Mouse (Mus musculus) c-Kit-positive CD71-positive TER-119-negative erythroid progenitor cells, embryonic 14.5 days (primary cell): ENCODE results near the gene Eef1g.
"Not testable (repeated sequence)": the region's sequence is repeated elsewhere in the genome, so short reads cannot be mapped to it uniquely, and the experiment has no call there.

Experiments used
- DNase-seq: peaks from one replicate; pipeline ENCODE4 v3.0.0-alpha.2; 2013; ENCODE audit warnings: low read depth

The Eef1g gene

DNA sequence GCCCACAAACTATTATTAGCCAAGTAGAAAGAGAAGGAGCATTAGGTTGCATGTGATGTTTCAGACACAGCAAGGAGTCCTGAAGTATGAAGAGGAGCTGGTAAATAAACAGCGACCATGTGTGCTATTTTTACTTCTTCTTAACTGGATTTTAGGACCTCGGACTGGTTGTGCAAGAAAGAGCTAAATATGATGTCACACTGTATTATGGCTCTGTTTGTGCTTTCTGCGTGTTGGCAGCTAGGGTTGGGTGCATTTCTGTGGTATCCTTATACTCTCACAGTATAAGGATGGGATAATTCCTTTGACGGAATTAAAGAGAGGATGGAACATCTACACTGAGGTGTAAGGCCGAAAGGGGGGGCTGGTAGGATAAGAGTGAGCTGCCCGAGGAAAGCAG is 21.6 kb upstream of the Eef1g start:
- no peak for DNase-seq

DNA sequence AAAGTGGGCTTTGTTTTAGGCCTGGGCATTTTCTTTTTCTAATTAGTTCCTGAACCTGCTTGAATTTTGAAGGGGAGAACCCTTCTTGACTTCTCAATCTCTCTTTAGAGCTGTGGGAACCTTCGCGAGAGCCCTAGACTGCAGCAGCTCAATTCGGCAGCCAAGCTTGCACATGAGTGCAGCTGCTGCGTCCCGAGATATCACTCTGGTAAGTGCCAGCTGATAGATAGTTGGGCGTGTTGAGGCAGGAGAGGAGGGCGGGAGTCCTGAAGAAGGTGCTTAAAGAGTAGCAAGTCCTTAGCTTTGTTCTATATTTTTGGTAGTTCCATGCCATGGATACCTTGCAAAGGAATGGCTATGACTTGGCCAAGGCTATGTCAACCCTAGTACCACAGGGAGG is 19.9 kb upstream of the Eef1g start:
- no peak for DNase-seq

DNA sequence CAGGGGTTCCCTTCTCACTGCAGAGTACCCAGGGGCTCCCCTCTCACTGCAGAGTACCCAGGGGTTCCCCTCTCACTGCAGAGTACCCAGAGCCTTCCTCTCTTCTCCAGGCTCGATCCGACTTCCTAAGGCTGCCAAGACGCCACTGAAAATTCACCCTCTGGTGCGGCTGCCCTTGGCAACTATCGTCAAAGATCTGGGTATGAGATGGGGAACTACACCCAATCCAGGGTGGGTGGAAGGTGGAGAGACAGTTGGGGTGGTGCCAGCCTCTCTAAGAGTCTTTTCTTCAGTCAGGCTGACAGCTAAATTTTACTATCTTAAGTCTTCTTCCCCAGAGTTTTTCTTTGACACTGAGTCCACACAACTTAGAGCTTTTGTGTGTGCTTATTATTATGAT is 16.7 kb upstream of the Eef1g start:
- no peak for DNase-seq

DNA sequence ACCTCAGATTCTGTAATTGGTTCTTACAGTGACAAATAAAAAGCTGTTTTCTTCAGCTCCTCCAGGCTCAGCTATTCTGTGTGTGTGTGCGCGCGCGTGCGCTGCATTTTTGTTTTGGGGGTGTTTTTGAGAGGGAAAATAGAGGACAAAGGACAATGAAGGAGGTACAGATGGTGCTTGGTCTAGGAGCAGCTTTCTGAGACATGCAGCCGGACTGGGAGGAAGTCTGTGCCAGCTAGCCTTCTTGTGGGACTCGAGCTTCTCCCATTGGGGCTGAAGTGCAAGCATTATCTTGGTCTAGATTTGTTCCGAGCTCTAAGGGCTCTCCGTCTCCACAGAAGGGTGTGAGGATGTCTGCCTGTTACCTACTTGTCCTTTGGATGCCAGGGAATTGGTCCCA is 14.6 kb upstream of the Eef1g start:
- no peak for DNase-seq

DNA sequence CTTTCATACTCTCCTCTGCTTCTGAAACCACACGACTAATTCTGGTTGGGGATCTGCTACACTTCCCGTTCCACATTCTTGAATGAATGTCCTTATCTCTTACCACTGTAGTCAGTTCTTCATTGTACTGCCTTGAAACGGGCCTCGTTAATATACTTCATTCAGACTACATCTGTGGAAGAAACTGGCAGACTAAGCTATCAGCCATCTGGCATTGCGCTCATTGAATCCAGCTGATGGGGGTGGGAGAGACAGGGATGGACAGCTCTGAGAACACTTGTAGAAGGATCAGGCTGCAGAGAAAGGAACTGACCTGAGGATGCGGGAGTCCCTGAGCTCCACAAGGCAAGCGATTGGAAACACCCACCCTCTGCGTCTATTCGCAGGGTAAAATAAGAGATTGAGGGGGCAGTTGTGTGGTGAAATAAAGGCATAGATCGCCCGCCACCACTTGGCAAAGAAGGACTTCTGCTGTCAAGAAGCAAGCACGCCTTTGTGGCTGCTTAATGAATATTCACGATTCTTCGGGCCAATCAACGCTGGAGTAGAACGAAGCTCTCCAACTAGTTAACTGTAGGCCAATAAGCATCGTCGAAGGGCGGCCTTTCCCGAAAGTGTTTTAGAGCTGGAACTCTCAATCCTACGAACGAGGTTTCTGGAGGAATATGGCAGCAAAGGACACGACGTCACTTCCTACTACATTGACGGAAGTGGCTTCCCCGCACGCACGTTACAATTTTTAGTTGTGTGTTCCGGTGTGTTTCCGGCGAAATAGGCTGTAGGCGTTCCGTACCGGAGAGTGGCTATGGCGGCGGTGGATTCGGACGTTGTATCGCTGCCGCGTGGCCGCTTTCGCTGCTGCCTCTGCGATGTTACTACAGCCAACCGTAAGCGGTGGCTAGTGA is 13.5 kb upstream of the Eef1g start, which contains the start of gene Tut1:
TSS of gene Tut1 (plus strand) at position 713 of the 905 bp plus-strand sequence.
- DNase-seq = peak; percentile 97

DNA sequence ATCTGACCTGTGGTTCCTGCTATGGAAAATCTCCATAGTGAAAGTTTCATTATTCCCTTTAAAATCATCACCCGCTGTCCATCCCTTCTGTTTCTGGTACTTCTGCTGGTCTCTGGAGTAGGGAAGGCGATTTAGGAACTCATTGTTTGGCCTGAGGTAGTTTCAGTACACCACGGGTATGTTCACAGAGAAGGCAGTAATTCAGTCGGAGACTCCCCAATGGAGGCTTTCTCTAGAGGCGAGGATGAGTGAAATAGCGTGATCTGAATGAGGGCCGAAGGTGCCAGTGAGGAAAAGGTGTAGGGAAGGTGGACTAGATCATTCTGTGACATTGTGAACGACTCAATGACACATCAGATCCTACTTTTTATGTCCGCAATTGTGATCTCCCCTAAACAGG is 12.7 kb upstream of the Eef1g start:
- DNase-seq = peak; percentile 27

DNA sequence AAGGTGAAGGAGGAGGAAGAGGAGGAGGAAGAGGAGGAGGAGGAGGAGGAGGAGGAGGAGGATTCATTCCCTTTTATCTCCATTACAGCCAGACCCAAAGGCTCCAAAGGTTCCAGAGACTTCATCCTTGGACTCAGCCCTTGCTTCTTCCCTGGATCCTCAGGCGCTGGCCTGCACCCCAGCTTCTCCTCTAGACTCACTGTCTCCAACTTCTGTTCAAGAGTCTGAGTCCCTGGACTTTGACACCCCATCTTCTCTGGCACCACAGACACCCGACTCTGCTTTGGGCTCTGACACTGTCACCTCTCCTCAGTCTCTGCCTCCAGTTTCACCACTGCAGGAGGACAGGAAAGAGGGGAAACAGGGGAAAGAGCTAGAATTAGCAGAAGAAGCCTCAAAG is 4.6 kb upstream of the Eef1g start:
- no peak for DNase-seq

DNA sequence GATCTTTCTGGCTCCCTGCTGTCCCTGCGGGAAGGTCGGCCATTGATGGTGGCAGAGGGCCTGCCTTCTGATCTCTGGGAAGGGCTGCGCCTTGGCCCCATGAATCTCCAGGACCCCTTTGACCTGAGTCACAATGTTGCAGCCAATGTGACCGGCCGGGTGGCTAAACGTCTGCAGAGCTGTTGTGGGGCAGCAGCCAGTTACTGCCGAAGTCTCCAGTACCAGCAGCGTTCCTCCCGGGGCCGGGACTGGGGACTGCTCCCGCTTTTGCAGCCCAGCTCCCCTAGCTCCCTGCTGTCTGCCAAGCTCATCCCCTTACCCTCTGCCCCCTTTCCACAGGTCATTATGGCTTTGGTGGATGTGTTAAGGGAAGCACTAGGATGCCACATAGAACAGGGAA is 1.8 kb upstream of the Eef1g start:
- DNase-seq = no peak

DNA sequence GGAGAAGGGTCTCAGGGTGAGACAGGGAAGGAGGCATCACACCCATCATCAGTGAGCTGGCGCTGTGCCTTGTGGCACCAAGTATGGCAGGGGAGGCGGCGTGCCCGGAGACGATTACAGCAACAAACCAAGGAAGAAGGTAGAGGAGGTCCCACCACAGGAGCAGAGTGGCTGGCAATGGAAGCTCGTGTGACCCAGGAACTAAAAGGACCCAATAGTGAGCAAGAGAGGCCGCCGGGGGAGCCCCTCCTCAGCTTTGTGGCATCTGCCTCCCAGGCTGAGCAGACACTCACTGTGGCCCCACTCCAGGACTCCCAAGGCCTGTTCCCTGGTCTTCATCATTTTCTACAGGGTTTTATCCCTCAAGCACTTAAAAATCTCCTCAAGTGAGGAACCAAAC is 1.1 kb upstream of the Eef1g start:
- DNase-seq = no peak

DNA sequence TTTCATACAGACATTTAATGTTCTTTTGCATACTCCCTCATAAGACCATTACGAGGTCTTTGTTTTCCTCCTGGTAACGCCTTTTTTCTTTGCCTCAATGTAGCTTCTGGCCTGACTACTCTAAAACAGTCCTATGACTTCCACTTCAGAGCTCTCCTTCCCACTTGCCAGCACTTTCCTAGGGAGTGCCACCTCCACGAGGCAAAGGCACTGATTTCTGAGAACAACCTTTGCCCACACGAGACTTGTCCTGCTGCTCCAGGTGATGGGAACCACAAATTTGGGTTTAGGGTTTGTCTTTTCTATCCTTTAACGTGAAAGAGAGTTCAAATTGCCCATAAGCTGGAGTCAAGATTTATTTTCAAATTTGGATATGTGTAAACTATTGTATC is 647 bp upstream of the Eef1g start:
- no peak for DNase-seq

DNA sequence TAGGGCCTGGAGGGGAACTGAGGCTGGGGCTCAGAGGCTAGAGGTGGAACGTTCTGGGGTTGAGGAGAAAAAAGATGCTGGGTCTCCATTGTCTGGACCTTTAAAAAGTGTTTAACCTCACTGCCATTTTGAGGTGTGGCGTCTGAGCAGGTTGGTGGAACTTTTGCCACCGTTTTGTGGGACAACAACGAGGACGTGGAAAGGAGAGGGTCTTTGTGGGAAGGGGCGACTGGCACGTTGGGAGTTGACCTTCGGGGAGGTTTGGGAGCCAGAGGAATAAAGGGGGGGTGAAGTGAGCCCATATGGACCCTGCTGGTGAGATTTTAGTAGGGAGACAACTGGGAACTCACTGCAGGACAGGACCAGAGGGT is 517 bp downstream of the Eef1g start:
- no peak for DNase-seq

DNA sequence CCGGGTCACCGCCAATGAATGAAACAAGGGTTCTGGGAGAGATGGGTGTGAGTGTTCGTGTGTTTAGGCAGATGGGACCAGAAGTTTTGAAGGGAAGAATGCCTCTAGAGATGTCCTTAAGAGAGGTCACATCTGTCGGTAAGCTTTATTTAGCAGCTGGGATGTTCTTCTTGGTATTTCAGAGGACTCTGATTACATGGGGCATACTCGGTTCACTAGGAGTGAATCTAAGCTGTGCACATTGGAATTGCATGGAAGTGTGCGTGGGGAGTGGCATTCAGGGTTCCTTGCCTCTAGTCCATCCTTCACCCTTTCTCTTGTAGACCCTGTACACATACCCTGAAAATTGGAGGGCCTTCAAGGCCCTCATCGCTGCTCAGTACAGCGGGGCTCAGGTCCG is 1.1 kb downstream of the Eef1g start:
- DNase-seq = no peak

DNA sequence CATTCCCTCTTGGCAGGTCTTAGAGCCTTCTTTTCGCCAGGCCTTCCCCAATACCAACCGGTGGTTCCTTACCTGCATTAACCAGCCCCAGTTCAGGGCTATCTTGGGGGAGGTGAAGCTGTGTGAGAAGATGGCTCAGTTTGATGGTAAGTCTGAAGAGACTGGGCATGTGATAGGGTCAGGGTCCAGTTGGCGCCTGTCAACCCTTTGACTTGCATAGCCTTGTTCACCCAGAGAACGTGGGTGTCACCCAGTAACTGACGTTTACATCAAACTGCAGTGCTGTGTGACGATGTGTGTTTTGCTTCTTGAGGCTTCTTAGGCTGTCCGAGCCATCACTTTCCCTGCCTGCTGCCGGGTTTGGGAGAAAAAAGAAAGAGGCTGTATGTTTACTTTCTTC is 5.7 kb downstream of the Eef1g start:
- DNase-seq = not testable (repeated sequence)

DNA sequence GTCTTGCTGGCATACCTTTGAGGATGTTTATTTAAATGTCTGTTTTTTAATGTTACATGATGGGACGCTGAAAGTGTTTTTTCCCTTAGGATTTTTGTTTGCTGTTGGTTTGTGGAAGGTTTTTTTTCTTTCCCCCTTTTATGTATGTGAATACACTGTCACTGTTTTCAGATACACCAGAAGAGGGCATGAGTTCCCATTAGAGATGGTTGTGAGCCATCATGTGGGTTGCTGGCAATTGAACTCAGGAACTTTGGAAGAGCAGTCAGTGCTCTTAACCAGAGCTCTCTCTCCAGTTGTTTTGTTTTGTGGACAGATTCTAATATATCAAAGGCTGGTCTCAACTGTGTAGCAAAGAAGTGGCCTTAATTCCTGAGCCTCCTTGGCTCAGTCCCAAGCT is 7.8 kb downstream of the Eef1g start:
- no peak for DNase-seq

DNA sequence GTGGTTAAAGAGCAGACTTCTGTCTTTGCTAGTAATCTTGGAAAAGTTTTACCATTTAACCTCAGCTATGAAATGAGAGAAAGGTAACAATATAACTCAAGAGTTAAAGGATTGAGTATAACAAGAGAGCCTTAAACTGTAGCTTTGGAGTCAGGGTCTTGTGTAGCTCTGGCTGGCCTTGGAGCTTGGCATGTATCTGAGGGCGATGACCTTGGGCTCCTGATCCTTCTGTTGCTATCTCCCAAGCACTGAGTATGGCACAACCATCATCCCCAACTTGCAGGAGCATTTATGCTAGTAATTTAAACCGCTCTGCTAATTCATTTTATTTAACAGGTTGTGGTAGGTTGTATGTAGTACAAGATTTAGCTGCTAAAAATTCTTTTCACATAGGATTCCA is 8.7 kb downstream of the Eef1g start:
- DNase-seq = no peak

DNA sequence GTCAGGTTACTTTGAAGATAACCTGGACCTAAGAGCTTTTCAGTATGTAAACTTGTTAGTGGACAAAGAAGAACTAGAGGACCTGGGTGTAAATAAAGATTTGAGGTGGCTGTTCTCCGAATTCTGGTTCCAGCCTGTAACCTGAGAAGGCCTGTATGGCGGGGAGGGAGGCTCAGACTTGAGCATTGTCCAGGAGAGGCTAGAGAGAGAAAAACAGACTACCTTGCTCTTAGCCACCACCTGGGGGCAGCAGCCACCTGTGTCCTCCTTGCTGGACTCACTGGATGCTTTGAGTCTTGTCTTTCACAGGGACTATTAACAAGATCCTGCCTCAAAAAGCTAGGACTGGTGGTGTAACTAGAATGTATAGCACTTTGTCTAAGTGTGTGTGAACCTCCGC is 9.7 kb downstream of the Eef1g start:
- peak; percentile 40 for DNase-seq

DNA sequence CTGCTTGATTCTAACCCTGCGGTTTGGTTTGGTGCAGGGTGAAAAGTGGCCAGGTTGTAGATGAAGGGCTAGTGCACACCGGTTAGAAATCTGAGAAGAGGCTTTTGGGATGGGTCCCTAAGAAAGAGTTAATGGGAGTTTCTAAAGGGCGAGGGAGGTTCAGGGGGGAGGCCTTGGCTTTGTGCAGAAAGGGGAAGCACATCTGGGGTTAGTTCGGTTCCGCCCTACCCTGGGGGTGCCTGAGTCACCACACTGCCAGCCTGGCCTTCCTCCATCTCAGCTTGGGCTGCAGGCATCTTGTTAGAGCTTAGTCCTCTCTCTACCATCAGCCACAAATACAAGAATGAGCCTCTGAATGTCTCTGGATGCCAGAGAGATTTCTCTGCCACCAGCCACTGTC is 13.9 kb downstream of the Eef1g start:
- no peak for DNase-seq

DNA sequence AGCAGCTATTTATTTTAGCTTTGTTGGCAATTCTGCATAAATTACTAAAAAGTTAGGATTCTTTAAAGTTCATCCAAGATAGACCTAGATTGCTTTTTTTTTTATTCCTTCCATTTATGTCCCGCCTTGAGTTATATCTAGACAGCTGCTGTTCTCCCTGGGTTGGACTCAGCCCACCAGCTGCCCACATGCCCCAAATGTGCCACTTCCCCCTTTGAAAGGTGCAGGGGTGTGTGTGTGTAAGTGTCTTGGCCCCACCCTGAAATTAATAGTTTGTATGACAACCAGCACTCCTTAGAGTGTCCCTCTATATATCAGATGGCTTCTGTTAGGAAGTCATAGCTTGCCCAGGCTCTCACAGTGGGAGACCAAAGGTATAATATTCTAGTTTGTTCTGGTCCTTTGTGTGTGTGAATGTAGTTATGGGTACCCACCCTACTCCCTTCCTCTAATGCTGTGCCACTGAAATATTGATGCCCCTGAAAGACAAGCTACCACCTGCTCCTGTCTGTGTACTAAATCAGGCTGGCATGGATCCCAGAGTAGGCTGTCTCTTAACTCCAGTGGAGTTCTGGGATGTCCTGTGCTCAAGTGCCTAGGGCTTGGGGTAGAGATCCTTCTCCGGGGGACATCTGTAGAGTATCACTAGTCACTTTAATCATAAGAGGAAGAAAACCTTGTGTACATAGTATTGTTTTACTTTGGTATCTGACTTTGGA is 14.8 kb downstream of the Eef1g start:
- DNase-seq = no peak

DNA sequence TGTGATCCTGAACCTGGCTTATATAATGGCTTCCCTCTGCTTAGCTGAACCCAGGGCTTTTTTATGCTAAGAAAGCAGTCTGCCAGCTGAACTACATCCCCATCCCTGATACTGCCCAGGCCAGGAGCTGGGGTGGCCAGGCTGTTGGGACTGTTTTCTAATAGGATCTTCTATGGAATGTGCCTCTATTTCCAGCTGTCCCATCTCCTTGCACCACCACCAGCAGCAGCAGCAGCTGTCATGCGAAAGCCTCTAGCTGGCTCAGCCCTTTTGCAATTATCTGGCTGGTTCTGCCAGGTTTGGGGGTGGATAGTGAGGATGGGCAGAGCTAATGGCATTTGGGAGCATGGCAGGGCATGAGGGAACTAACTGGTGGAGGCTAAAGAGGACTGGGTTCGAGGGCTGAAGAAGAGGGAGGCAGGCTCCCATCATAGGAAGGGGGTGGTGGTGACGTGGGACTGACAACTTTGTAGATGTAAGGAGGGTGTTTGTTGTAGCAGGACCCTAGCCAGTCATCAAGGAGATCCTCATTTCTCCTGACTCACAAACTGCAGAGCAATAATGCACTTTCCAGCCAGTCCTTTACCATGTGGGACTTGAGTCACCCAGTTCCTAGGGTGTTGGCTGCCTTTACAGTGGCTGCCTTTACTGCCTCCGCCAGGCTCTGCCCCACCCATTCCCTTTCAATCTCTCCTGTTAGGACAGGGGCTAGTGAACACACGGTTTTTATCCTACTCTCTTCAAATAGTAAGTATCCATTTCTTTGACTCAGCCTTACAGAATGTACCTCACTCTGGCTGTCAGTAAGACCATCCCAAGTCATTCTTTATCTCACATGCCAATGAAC is 15.7 kb downstream of the Eef1g start:
- DNase-seq = no peak

DNA sequence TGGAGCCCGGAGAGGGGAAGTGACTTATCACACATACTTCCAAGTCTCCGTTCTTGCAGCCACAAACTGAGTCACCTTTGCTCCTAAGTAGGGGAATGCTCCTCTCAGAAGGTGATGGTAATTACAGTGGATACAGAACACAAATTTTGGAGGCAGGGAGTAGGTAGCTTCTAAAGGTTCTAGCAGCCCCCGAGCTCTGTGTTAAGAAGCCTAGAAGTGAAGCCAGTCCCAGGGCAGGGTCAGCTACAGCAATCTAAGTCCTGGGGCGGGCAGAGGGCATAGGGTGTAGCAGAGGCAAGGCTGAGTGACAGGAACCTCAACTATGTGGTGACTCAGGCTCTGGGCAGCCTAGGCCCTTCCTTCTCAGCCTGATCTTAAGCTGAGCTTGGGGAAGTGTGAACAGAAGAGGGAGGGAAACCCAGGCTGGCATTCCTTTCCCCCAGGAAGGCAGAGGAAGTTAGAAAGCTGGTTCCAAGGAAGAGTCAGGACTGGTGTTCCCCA is 16.4 kb downstream of the Eef1g start:
- DNase-seq = no peak

DNA sequence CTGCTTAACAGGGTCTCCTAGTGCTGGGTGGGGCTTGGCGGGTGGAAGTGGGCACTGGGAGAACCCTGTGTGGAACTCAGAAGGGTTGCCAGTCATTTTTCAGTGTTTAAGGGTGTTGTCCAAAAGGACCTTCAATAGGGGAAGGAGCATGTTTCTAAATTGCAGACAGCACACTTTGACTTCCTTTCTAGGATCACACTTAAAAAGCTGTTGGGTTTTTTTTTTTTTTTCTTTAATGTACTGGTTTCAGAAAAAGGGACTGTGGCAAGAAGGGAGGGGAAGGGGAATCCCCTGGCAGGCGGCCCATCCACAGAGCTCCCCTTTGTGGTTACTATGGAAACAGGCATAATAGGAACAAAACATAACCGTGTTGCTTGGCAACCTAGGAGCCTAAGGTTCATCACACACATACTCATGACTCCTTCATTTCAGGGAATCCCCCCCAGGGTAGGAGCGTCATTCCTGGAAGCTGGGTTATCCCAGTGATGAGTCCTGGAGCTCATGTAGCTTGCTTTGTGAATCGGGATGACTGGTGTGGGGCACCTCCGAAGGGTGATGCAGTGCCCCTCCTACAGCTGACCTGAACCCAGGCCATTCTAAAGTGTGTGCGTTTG is 17.5 kb downstream of the Eef1g start:
- DNase-seq = peak; percentile 50

DNA sequence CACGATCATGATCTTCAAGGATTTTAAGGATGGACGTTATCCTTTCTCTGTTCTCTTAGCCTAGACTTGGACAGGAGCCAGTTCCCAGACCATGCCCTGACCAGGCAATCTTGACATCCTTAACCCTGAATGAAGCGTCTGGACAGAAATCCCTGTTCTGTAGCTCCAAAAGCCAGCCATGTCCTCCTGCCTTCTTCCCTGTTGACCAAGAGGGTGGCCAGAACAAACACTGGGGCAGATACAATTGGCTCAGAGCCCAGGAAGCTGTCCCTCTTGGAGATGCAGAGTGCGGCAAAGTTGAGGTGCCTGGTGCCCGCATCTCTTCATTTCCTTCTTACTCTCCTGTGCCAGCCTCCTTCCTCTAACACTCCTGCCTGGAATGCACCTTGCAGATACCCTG is 19.1 kb downstream of the Eef1g start:
- no peak for DNase-seq
